Mouse (Mus musculus) intestine, embryonic 14.5 days (tissue): ENCODE results near the gene Ext2. TPM values are rescaled to one million over a fixed set of nuclear protein-coding genes. Genes with fewer than 3 reads are reported as not detected.

Experiments
- ATAC-seq: fragments of 200-750 bp; cut with Nextera tagmentation; replicated peaks from 2 replicates; pipeline ENCODE4 v1.8.0; 2017; ENCODE audit warnings: low read depth, moderate number of reproducible peaks, moderate TSS enrichment, moderate library complexity; ENCODE audit not compliant: low FRiP score, low TSS enrichment
- DNase-seq: peaks from one replicate; pipeline ENCODE4 v3.0.0-alpha.2; 2018; ENCODE audit warnings: low spot score
- H3K27ac ChIP-seq: fragments of 300-500 bp; sonication (generic); 2 replicates; pipeline ENCODE4 v1.5.1; 2014; ENCODE audit warnings: low read depth, mild to moderate bottlenecking, control low read depth
- H3K27me3 ChIP-seq: fragments of 300-500 bp; sonication (generic); replicated peaks from 2 replicates; pipeline ENCODE4 v1.6.1; 2014; ENCODE audit warnings: low read length, control low read depth; ENCODE audit not compliant: control insufficient read depth, insufficient read depth
- H3K36me3 ChIP-seq: fragments of 300-500 bp; sonication (generic); 2 replicates; pipeline ENCODE4 v1.6.1; 2014; ENCODE audit warnings: low read length, control low read depth; ENCODE audit not compliant: control insufficient read depth, insufficient read depth
- H3K4me1 ChIP-seq: fragments of 300-500 bp; sonication (generic); replicated peaks from 2 replicates; pipeline ENCODE4 v1.6.1; 2014; ENCODE audit warnings: low read length, control low read depth, mixed read lengths; ENCODE audit not compliant: control insufficient read depth, insufficient read depth
- H3K4me2 ChIP-seq: fragments of 300-500 bp; sonication (generic); 2 replicates; pipeline ENCODE4 v1.6.1; 2014; ENCODE audit warnings: low read length
- H3K4me3 ChIP-seq: fragments of 300-500 bp; sonication (generic); 2 replicates; pipeline ENCODE4 v1.5.1; 2014; ENCODE audit warnings: low read depth, low read length, control low read depth, mixed read lengths
- H3K9ac ChIP-seq: fragments of 300-500 bp; sonication (generic); 2 replicates; pipeline ENCODE4 v1.6.1; 2014; ENCODE audit warnings: mild to moderate bottlenecking, low read length
- H3K9me3 ChIP-seq: fragments of 300-500 bp; sonication (generic); 2 replicates; pipeline ENCODE4 v1.6.1; 2016; ENCODE audit warnings: low read length, control low read depth; ENCODE audit not compliant: control insufficient read depth
- WGBS: fragments of 180-500 bp; shearing (Covaris S2); extraction: QIAGEN DNeasy Blood & Tissue Kit; methylation state at CpG from one replicate; pipeline ENCODE4 v1.1.7; 2014; 5-methylcytosine and 5-hydroxymethylcytosine counted together
- polyA plus RNA-seq: library from polyadenylated mRNA; unstranded; fragments of >200 nt; fragmentation: Nextera tagmentation; extraction: Ambion mirVana; gene quantifications from 2 replicates; pipeline ENCODE4 v1.2.1, GENCODE M21; 2014

Ext2 gene
- polyA plus RNA-seq, 1 experiment from 2014 or later: 110 TPM

DNA sequence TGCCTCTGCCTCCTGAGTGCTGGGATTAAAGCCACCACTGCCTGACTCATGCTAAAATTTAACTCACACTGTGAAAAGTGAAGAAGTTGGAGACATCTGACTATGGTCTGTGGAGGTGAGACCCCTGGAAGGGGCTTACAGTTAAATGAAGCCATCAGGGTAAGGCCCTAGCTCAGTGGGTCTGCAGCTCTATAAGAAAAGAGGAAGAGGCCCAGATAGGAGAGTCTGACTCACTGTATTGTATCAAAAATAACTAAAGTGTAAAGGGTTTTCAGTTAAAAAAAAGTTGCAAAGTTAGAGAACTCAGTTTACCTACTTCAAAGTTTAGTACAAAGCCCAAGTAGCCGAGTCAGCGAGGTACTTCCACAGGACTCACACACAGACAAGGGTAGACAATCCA, 19.4 kb downstream of the Ext2 start:
- DNase-seq (no peak), ATAC-seq (no peak)
- Histone ChIP-seq H3K4me1 (no peaks in the 10 kb centered on the region), H3K9me3 (no peaks in the 10 kb centered on the region), H3K4me2 (no peak overlapping the region), H3K27ac (no peak overlapping the region), H3K27me3 (no peaks in the 10 kb centered on the region), H3K4me3 (no peak overlapping the region), H3K36me3 (peaks cover 53% of the 10 kb centered on the region), H3K9ac (no peak overlapping the region)
- WGBS: 100% methylated on average over 2 of the region's 2 CpGs

DNA sequence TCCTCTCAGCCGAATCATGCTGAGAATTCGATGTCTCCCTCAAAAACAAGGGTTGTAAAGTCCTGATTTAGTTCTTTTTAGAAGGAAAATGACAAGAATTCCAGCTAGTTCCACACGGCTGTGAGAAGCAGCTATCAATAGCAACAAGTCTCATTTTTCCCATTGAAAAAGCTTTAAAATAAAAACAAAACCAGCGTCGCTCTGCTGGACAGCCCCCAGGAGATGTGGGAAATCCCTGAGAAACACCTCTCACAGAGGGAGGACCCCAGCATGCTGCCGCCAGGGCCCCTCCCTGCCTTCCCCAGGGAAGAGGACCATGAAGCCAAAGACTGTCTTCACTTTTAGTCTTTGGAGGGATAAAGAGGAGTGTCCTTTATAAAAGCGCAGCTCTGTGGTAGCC, 21.3 kb downstream of the Ext2 start:
- H3K27me3 ChIP-seq: no peaks in the 10 kb centered on the region
- H3K4me3 ChIP-seq: no peak overlapping the region
- no peaks in the 10 kb centered on the region for H3K4me1 ChIP-seq
- 85% methylated on average over 7 of the region's 7 CpGs for WGBS
- H3K27ac ChIP-seq: no peak overlapping the region
- DNase-seq (no peak), ATAC-seq (no peak)
- H3K36me3 ChIP-seq: peaks cover 54% of the 10 kb centered on the region
- no peak overlapping the region for H3K4me2 ChIP-seq
- H3K9ac ChIP-seq: no peak overlapping the region
- H3K9me3 ChIP-seq: no peaks in the 10 kb centered on the region

DNA sequence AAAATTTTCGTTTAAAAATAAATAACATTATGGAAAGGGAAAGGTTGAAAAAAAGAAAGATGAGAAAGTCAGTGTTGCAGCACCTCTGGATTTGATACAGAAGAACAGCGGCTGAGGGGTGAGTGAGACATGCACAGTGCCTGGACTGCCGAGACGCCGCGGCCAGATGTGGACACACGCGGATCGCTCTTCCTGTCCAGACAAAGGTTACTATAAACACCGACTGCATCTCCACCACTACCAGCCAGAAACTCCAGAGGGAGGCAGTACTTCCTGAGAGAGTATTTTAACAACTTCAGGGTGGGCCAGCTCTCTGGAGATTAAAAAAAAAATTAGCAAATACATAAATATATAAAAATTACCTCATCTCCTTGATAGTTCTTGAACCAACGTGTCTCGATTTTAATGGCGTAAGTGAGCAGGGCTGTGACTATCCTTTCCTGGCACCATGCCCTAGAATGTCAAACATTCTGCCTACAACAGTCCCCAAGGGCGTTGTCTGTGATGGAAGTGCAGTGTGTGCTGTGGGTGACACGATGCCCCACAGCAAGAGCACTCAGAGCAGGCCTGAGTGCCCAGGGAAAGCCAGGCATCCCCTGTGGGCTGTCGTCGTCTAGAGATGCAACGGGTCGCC, 25.1 kb downstream of the Ext2 start:
- Histone ChIP-seq H3K4me2 (no peak overlapping the region), H3K27me3 (no peaks in the 10 kb centered on the region), H3K4me3 (no peak overlapping the region), H3K36me3 (peaks cover 70% of the 10 kb centered on the region), H3K4me1 (0 out of 2 replicates have a peak, but pooled peaks cover 1% of the 10 kb centered on the region), H3K27ac (no peak overlapping the region), H3K9ac (no peak overlapping the region), H3K9me3 (no peaks in the 10 kb centered on the region)
- ATAC-seq (no peak), DNase-seq (no peak)
- 58% methylated on average over 19 of the region's 19 CpGs for WGBS

DNA sequence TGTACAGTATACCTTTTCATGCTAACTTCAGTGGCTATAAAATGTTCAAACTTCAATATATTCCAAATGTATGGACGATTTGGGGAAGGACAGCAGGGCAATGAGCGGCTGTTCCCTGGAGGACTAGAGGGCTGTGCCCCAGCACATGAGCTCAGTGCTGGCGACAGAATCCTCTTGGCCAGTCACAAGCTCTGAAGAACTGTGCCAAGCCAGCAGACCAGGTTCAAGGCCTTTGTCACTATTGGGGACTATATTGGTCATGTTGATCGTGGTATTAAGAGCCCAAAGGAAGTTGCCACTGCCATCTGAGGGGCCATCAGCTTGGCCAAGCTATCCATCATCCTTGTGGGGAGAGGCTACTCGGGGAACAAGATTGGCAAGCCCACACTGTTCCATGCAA, 28.0 kb downstream of the Ext2 start:
- DNase-seq (no peak), ATAC-seq (no peak)
- Histone ChIP-seq H3K27ac (no peak overlapping the region), H3K9ac (no peak overlapping the region), H3K9me3 (no peaks in the 10 kb centered on the region), H3K27me3 (no peaks in the 10 kb centered on the region), H3K36me3 (peaks cover 75% of the 10 kb centered on the region), H3K4me2 (no peak overlapping the region), H3K4me3 (no peak overlapping the region), H3K4me1 (0 out of 2 replicates have a peak, but pooled peaks cover 3% of the 10 kb centered on the region)
- 95% methylated on average over 5 of the region's 5 CpGs for WGBS

DNA sequence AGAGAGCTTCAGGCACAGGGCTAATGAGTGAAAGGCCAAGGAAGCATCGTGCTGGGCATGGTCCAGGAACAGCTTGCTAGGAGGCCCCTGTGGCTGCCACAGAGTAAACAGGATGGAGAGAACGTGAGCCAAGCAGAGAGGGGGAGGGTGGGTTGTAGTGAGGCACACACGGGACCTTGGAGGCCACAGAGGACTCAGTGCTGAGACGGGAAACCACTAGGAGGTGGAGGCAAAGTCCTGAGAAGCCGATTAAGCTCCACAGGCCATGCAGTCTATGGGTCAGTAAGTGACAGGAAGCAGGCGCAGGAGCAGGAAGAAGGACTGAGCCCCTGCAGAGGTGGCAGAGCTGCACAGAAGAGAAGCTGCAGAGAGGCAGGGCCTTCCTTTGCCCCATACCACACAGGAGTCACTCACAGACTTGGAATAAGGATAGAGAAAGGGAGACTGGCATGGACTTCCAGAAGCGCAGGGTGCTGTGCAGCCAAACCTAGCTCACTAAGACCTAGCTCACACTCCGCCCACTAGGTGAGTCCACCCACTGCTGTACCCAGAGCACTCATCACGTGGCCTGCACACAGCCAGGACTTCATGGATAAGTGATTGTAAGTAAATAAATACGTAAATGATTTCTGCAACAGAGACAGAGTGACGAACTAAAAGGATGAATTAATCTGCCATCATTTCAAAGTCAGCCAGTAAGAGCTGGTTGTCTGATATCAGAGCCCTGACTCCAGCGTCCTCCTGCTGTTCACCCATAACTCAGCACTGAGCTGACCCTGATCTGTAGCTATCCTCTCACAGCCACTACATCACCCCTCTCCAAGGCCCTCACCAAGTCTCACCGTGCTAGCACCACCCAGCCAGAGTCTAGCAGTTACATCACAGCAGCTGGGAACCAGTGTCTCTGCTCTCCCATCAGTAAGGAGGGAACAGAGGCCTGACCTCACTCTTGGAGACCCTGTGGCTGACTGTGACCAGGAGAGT, 30.6 kb downstream of the Ext2 start:
- 43% methylated on average over 13 of the region's 13 CpGs for WGBS
- no peak for ATAC-seq
- peak overlapping the region; percentile 34; the same call in 1 of the 2 replicates for H3K27ac ChIP-seq

DNA sequence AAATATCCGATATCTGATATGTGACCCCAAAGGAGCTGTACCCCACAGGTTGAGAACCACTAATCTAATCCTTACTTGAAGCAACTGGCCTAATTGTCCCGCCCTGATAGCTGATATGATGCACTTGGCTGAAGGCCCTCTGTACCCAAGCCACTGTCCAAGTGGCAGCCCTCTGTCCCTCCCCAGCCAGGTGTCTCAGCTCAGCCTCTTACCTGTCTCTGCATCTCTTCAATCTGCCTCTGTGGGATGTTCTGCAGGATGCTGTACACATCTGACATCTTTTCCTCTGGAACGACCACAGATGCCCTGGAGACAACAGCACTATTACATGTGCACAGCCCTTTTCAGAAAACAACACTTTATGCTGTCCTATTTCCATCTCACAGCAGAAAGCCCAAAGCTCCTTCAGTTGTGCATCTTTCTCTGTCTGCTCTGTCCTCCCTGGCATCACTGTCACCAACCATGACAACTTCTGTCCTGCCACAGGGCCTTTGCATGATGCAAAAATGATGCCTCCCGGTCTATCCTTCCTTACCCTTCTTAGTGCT, 31.5 kb downstream of the Ext2 start:
- no peak overlapping the region for H3K27ac ChIP-seq
- 89% methylated on average over 4 of the region's 4 CpGs for whole genome bisulfite sequencing
- DNase-seq (no peak), ATAC-seq (no peak)
- no peak overlapping the region for H3K4me2 ChIP-seq
- H3K4me3 ChIP-seq: no peak overlapping the region
- H3K9me3 ChIP-seq: no peaks in the 10 kb centered on the region
- no peaks in the 10 kb centered on the region for H3K27me3 ChIP-seq
- H3K9ac ChIP-seq: no peak overlapping the region
- H3K36me3 ChIP-seq: peaks cover 62% of the 10 kb centered on the region
- H3K4me1 ChIP-seq: 0 out of 2 replicates have a peak, but pooled peaks cover 5% of the 10 kb centered on the region

More for the DNA sequence above, 30.6 kb downstream of the Ext2 start:
- Histone ChIP-seq H3K4me1 (0 out of 2 replicates have a peak, but pooled peaks cover 3% of the 10 kb centered on the region), H3K4me2 (no peak overlapping the region), H3K9ac (no peak overlapping the region), H3K27me3 (no peaks in the 10 kb centered on the region), H3K36me3 (peaks cover 71% of the 10 kb centered on the region), H3K9me3 (no peaks in the 10 kb centered on the region), H3K4me3 (no peak overlapping the region)
- no peak for DNase-seq

DNA sequence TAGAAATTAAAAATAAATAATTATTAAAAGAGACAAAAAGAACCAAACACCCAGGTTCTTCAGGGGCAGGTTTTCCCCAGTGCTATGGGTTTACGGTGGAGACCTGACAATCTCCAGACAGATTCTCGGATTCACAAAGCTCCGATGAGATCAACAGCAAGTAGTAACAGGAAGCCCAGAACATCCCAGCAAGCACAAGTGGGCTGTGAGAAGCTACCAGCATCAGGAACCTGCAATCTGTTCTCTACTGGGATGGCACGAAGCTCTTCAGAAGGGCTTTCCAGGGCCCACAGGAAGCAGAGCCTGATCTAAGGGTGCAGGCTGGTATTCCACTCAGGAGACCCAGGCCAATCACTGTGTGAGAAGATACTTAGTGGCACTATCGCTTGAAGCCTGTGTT, 33.8 kb downstream of the Ext2 start:
- no peak for DNase-seq
- Histone ChIP-seq H3K27ac (no peak overlapping the region), H3K9me3 (no peaks in the 10 kb centered on the region), H3K36me3 (peaks cover 39% of the 10 kb centered on the region), H3K4me2 (no peak overlapping the region), H3K27me3 (0 out of 2 replicates have a peak, but pooled peaks cover 2% of the 10 kb centered on the region), H3K9ac (no peak overlapping the region), H3K4me1 (0 out of 2 replicates have a peak, but pooled peaks cover 5% of the 10 kb centered on the region), H3K4me3 (no peak overlapping the region)
- 74% methylated on average over 5 of the region's 5 CpGs for WGBS
- ATAC-seq: no peak

DNA sequence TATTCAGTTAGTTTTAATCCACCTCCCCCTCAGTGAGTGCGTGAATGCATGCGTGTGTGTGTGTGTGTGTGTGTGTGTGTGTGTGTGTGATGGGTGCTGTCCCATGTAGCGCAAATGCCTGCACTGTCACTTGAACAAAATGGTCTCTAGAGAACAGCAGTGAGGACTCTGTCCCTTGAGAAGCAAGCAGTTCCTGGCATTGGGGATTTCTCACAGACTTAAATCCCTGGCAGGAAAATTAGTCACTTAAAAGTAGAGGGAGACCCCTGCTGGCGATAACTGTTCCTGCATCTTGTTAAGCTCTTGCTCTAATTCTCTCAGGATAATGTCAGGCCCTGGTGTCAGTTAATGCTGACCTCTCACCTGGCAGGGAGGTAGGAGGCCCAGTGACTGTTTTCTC, 36.2 kb downstream of the Ext2 start:
- H3K36me3 ChIP-seq: peaks cover 26% of the 10 kb centered on the region; the same call in 1 of the 2 replicates
- H3K4me1 ChIP-seq: 0 out of 2 replicates have a peak, but pooled peaks cover 2% of the 10 kb centered on the region
- no peak overlapping the region for H3K4me2 ChIP-seq
- 44% methylated on average over 4 of the region's 4 CpGs for WGBS
- ATAC-seq (peak; percentile 9; the same call in 1 of the 2 replicates), DNase-seq (peak; percentile 85)
- no peak overlapping the region for H3K9ac ChIP-seq
- no peaks in the 10 kb centered on the region for H3K9me3 ChIP-seq
- H3K4me3 ChIP-seq: no peak overlapping the region
- H3K27ac ChIP-seq: no peak overlapping the region
- H3K27me3 ChIP-seq: 0 out of 2 replicates have a peak, but pooled peaks cover 2% of the 10 kb centered on the region
